Comparison of ENCODE assay signal across 8 mouse cellular contexts in genomic region chr11:68692693-68693446, GRCm38 (mm10). TPM values are rescaled to one million over a fixed set of nuclear protein-coding genes. Genes with fewer than 3 reads are reported as not detected.
A peak's percentile ranks its signal among the peaks of the same experiment; 100 is the strongest.
DNase-seq lines count a peak whose midpoint lies in the region; ATAC-seq and TF ChIP-seq lines count a peak whose summit lies in the region.

No protein-coding gene starts in this region.

- no peaks in the 10 kb centered on the region for H3K4me1 ChIP-seq in bone marrow, adult 2 months (ENCODE audit: control insufficient read depth, insufficient read depth, low read length)
- H3K4me1 ChIP-seq in forebrain, embryonic 11.5 days (replicated peaks; ENCODE audit: control insufficient read depth, insufficient read depth, low read length): peaks cover 4% of the 10 kb centered on the region; the same call in 1 of the 2 replicates
- H3K4me1 ChIP-seq in midbrain, embryonic 10.5 days: peaks cover 25% of the 10 kb centered on the region
- peaks cover 4% of the 10 kb centered on the region; the same call in 1 of the 2 replicates for H3K4me1 ChIP-seq in stomach, embryonic 14.5 days (ENCODE audit: control insufficient read depth, insufficient read depth, low read length)

- no peak for ATAC-seq in forebrain, embryonic 11.5 days (replicated peaks; ENCODE audit: low FRiP score)
- ATAC-seq in stomach, embryonic 14.5 days (ENCODE audit: insufficient number of reproducible peaks, insufficient read depth, low FRiP score, low read depth): no peak

- H3K27ac ChIP-seq in gastrocnemius, adult 2 months: peak overlapping the region; percentile 97
- H3K27ac ChIP-seq in bone marrow, adult 2 months (ENCODE audit: control insufficient read depth, insufficient read depth, low read depth, low read length, poor library complexity): peak overlapping the region; percentile 72
- H3K27ac ChIP-seq in forebrain, embryonic 11.5 days (ENCODE audit: low read depth, low read length): peak overlapping the region; percentile 90
- H3K27ac ChIP-seq in midbrain, embryonic 10.5 days (replicated peaks): peak overlapping the region; percentile 97
- peak overlapping the region; percentile 96 for H3K27ac ChIP-seq in stomach, embryonic 14.5 days (ENCODE audit: low read length)

- peak overlapping the region; percentile 89 for H3K9ac ChIP-seq in forebrain, embryonic 11.5 days (ENCODE audit: low read length)
- peak overlapping the region; percentile 95 for H3K9ac ChIP-seq in stomach, embryonic 14.5 days (replicated peaks; ENCODE audit: low read depth, low read length)

- no peak for TF ChIP-seq POLR2A in bone marrow, adult 2 months (IDR thresholded peaks at IDR 0.05; ENCODE audit: borderline replicate concordance, control insufficient read depth, low read depth, low read length)

- H3K4me2 ChIP-seq in forebrain, embryonic 11.5 days (ENCODE audit: low read depth, low read length, severe bottlenecking): peak overlapping the region; percentile 78
- peak overlapping the region; percentile 46 for H3K4me2 ChIP-seq in stomach, embryonic 14.5 days (replicated peaks; ENCODE audit: low read depth, low read length)

- H3K4me3 ChIP-seq in gastrocnemius, adult 2 months: peak overlapping the region; percentile 95
- peak overlapping the region; percentile 89 for H3K4me3 ChIP-seq in bone marrow, adult 2 months (replicated peaks; ENCODE audit: control insufficient read depth, low read depth, low read length)
- peak overlapping the region; percentile 54 for H3K4me3 ChIP-seq in forebrain, embryonic 11.5 days (ENCODE audit: low read depth, low read length)
- peak overlapping the region; percentile 94 for H3K4me3 ChIP-seq in midbrain, embryonic 10.5 days
- peak overlapping the region; percentile 92 for H3K4me3 ChIP-seq in stomach, embryonic 14.5 days (ENCODE audit: low read depth, low read length)

- H3K36me3 ChIP-seq in forebrain, embryonic 11.5 days (ENCODE audit: control insufficient read depth, insufficient read depth, low read length): no peaks in the 10 kb centered on the region
- peaks cover 11% of the 10 kb centered on the region for H3K36me3 ChIP-seq in midbrain, embryonic 10.5 days
- H3K36me3 ChIP-seq in stomach, embryonic 14.5 days (ENCODE audit: control insufficient read depth, insufficient read depth, low read length): no peaks in the 10 kb centered on the region

- no peaks in the 10 kb centered on the region for H3K9me3 ChIP-seq in forebrain, embryonic 11.5 days (ENCODE audit: control insufficient read depth, low read length)
- no peaks in the 10 kb centered on the region for H3K9me3 ChIP-seq in midbrain, embryonic 10.5 days (replicated peaks)
- no peaks in the 10 kb centered on the region for H3K9me3 ChIP-seq in stomach, embryonic 14.5 days (ENCODE audit: control insufficient read depth, low read depth, low read length)

- 7% methylated on average over 43 of the region's 43 CpGs for WGBS in bone marrow, adult 2 months
- WGBS in forebrain, embryonic 11.5 days: under 1% methylated on average over 43 of the region's 43 CpGs
- under 1% methylated on average over 43 of the region's 43 CpGs for WGBS in midbrain, embryonic 10.5 days
- under 1% methylated on average over 43 of the region's 43 CpGs for WGBS in stomach, embryonic 14.5 days

- H3K27me3 ChIP-seq in forebrain, embryonic 11.5 days (ENCODE audit: control insufficient read depth, insufficient read depth, low read length): no peaks in the 10 kb centered on the region
- H3K27me3 ChIP-seq in midbrain, embryonic 10.5 days (ENCODE audit: low read depth, poor library complexity, severe bottlenecking): no peaks in the 10 kb centered on the region
- no peaks in the 10 kb centered on the region for H3K27me3 ChIP-seq in stomach, embryonic 14.5 days (ENCODE audit: control insufficient read depth, insufficient read depth, low read length)

- intact Hi-C loops in gastrocnemius, adult 2 months (cut with DNase I): loop anchor here (5.0 kb wide), 1 partner anchor 56 kb away; no protein-coding TSS in a partner anchor

- peak; percentile 45 for DNase-seq in gastrocnemius, adult 2 months
- DNase-seq in gastrocnemius, adult 8-10 months (ENCODE audit: low spot score in 2 of 2): no peak
- peak; percentile 80 for DNase-seq in forebrain, embryonic 11.5 days (ENCODE audit: low spot score)
- DNase-seq in heart, postnatal 4 days: peak; percentile 59
- peak; percentile 20 to 50 for DNase-seq in layer of hippocampus, postnatal 14 days (ENCODE audit: low spot score in 2 of 2)
- DNase-seq in midbrain, embryonic 10.5 days (ENCODE audit: low spot score): peak; percentile 70

- no peak for TF ChIP-seq CTCF in gastrocnemius, adult 2 months (IDR thresholded peaks at IDR 0.05)
- no peak for TF ChIP-seq CTCF in bone marrow, adult 2 months (IDR thresholded peaks at IDR 0.05; ENCODE audit: control insufficient read depth, insufficient read depth, low read length)

RNA-seq across cellular contexts. Expression of gene Myh10, which starts 1.5 kb away (rescaled TPM):
- 10 to 100 TPM; 12.3 to 28.6 TPM for total RNA-seq in gastrocnemius, adult 2 months (2021)
- total RNA-seq in gastrocnemius, adult 8-10 months (2022): 10 to 100 TPM; 13.2 to 20.4 (median 15.8) TPM
- polyA plus RNA-seq in bone marrow, adult 2 months (2011; ENCODE audit: insufficient read depth, insufficient read length, low replicate concordance, missing spikeins): 22.6 and 26.7 TPM in 2 replicates
- polyA plus RNA-seq in forebrain, embryonic 11.5 days (2014; fragmentation: Nextera tagmentation; extraction: Ambion mirVana): 163 and 165 TPM in 2 replicates
- 100 to 1,000 TPM; 165 to 169 TPM for total RNA-seq in heart, postnatal 4 days (2021)
- 100 to 1,000 TPM; 138 to 147 TPM for total RNA-seq in layer of hippocampus, postnatal 14 days (2021)
- 134 and 157 TPM in 2 replicates for polyA plus RNA-seq in midbrain, embryonic 10.5 days (2016; fragmentation: Nextera tagmentation; extraction: Ambion mirVana)
- polyA plus RNA-seq in stomach, embryonic 14.5 days (2014; fragmentation: Nextera tagmentation; extraction: Ambion mirVana): 114 and 118 TPM in 2 replicates

Comparison
In these comparisons a context has a peak if more than half of its experiments do, and no peak if none do; other contexts are left out.
1. DNase-seq: peak in gastrocnemius, adult 2 months (single experiment), forebrain, embryonic 11.5 days (single experiment), heart, postnatal 4 days (single experiment), layer of hippocampus, postnatal 14 days (2 of 2) and midbrain, embryonic 10.5 days (single experiment); none in gastrocnemius, adult 8-10 months (0 of 2).
2. RNA of gene Myh10, which starts 1.5 kb away (total RNA-seq): 165 to 169 TPM in heart, postnatal 4 days and 138 to 147 TPM in layer of hippocampus, postnatal 14 days; 12.3 to 28.6 TPM in gastrocnemius, adult 2 months and 13.2 to 20.4 TPM in gastrocnemius, adult 8-10 months; every median in the first group is over 4 times any median in the second.
3. Peak in every context shown above with its lines, with median percentiles within 50 percentile points of each other: H3K27ac ChIP-seq and H3K4me3 ChIP-seq.